Mouse (Mus musculus) hindbrain, embryonic 11.5 days (tissue): ENCODE results near the gene Rabl3. TPM values are rescaled to one million over a fixed set of nuclear protein-coding genes. Genes with fewer than 3 reads are reported as not detected.

Experiments used
- ATAC-seq: fragments of 200-750 bp; cut with Nextera tagmentation; 2 replicates; pipeline ENCODE4 v1.8.0; 2017; ENCODE audit warnings: mild to moderate bottlenecking, moderate TSS enrichment, moderate library complexity; ENCODE audit not compliant: low FRiP score
- DNase-seq: peaks from one replicate; pipeline ENCODE4 v3.0.0-alpha.2; 2015; ENCODE audit warnings: low spot score
- H3K27ac ChIP-seq: fragments of 300-500 bp; sonication (generic); 2 replicates; pipeline ENCODE4 v1.5.1; 2014; ENCODE audit warnings: mild to moderate bottlenecking, low read depth, low read length
- H3K27me3 ChIP-seq: fragments of 300-500 bp; sonication (generic); 2 replicates; pipeline ENCODE4 v1.6.1; 2014; ENCODE audit warnings: mild to moderate bottlenecking, low read length, moderate library complexity, mixed read lengths; ENCODE audit not compliant: control insufficient read depth, insufficient read depth
- H3K36me3 ChIP-seq: fragments of 300-500 bp; sonication (generic); 2 replicates; pipeline ENCODE4 v1.6.1; 2014; ENCODE audit warnings: mild to moderate bottlenecking, low read length, moderate library complexity, mixed read lengths; ENCODE audit not compliant: control insufficient read depth, insufficient read depth
- H3K4me1 ChIP-seq: fragments of 300-500 bp; sonication (generic); replicated peaks from 2 replicates; pipeline ENCODE4 v1.6.1; 2014; ENCODE audit warnings: low read length, mixed read lengths; ENCODE audit not compliant: control insufficient read depth, insufficient read depth
- H3K4me2 ChIP-seq: fragments of 300-500 bp; sonication (generic); replicated peaks from 2 replicates; pipeline ENCODE4 v1.6.1; 2014; ENCODE audit warnings: mild to moderate bottlenecking, low read depth, low read length
- H3K4me3 ChIP-seq: fragments of 300-500 bp; sonication (generic); 2 replicates; pipeline ENCODE4 v1.5.1; 2014; ENCODE audit warnings: low read depth, low read length
- H3K9ac ChIP-seq: fragments of 300-500 bp; sonication (generic); 2 replicates; pipeline ENCODE4 v1.6.1; 2014; ENCODE audit warnings: low read depth, low read length
- H3K9me3 ChIP-seq: fragments of 300-500 bp; sonication (generic); 2 replicates; pipeline ENCODE4 v1.6.1; 2016; ENCODE audit warnings: low read length; ENCODE audit not compliant: control insufficient read depth
- WGBS: fragments of 180-500 bp; shearing (Covaris S2); extraction: QIAGEN DNeasy Blood & Tissue Kit; methylation state at CpG from one replicate; pipeline ENCODE4 v1.1.7; 2014; 5-methylcytosine and 5-hydroxymethylcytosine counted together
- polyA plus RNA-seq: library from polyadenylated mRNA; unstranded; fragments of >200 nt; fragmentation: Nextera tagmentation; extraction: Ambion mirVana; gene quantifications from 2 replicates; pipeline ENCODE4 v1.2.1, GENCODE M21; 2014

Gene Rabl3
- polyA plus RNA-seq, 1 experiment from 2014 or later: 45.6 TPM

DNA sequence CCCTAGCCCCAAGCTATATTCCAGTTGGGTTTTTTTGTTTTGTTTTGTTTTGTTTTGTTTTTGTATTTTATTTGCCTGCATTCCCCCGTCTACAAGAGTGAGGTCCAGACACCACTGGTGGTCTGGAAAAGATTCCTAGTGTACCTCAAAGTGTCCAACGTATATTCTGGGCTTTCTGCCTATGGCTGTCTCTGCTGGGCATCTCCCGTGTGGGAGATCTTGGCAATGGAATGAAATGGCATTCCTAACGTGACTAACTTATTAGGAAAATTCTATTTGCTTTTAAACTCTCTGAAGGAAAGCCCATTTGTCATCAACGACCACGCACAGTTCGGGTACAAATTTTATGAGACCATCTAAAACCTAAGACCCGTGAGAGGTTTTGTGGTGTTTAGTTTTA lies 75.7 kb downstream of the Rabl3 start:
- H3K9me3 ChIP-seq: no peaks in the 10 kb centered on the region
- no peak for DNase-seq
- no peak overlapping the region for H3K4me3 ChIP-seq
- no peak overlapping the region for H3K9ac ChIP-seq
- no peak overlapping the region for H3K27ac ChIP-seq
- no peak for ATAC-seq
- no peaks in the 10 kb centered on the region for H3K4me1 ChIP-seq
- no peaks in the 10 kb centered on the region for H3K36me3 ChIP-seq
- H3K27me3 ChIP-seq: no peaks in the 10 kb centered on the region
- H3K4me2 ChIP-seq: no peak overlapping the region
- WGBS: 86% methylated on average over 8 of the region's 8 CpGs

DNA sequence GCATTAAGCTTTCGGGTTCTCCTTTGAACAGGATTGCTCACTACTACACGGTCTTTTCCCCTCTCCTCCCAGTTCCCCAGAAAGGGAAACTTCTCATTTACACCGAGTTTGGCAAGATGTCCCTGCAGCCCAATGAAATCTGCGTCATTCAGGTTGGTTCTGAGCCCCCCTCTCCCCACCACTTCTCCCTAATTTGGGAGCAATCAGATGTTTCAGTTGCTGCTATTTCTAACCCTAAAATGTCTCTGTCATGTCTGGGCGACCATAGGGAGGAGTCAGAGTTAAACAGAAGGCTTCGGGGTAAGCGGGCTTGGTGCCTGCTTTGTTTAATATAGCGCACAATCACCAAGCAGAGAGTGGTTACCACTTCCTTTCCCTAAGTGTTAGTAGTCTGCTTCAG lies 76.4 kb downstream of the Rabl3 start:
- H3K27me3 ChIP-seq: no peaks in the 10 kb centered on the region
- DNase-seq: no peak
- no peaks in the 10 kb centered on the region for H3K9me3 ChIP-seq
- H3K9ac ChIP-seq: no peak overlapping the region
- H3K36me3 ChIP-seq: no peaks in the 10 kb centered on the region
- no peaks in the 10 kb centered on the region for H3K4me1 ChIP-seq
- ATAC-seq: no peak
- no peak overlapping the region for H3K4me2 ChIP-seq
- no peak overlapping the region for H3K27ac ChIP-seq
- H3K4me3 ChIP-seq: no peak overlapping the region
- WGBS: 80% methylated on average over 8 of the region's 8 CpGs

DNA sequence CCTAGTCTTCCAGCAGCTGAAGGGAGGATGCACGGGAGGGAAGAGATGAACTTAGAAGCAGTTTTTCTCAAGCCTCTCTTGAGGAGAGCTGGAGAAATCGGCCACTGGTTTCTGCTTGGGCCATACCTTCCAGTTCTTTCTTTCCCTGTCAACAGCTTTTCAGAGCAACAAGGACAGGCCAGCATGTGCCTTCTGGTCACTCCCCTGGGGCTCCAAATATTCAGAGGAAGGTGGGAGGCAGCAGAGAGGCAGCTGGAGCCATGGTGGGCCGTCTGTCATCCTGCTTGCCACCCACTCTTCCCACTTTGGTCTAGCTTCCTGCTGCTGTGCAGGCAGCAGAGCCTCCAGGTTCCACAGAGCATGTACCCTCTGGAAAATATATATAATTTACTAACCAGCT lies 78.0 kb downstream of the Rabl3 start:
- no peak for ATAC-seq
- H3K27me3 ChIP-seq: no peaks in the 10 kb centered on the region
- H3K9ac ChIP-seq: no peak overlapping the region
- no peaks in the 10 kb centered on the region for H3K4me1 ChIP-seq
- no peak overlapping the region for H3K4me3 ChIP-seq
- H3K9me3 ChIP-seq: no peaks in the 10 kb centered on the region
- peak; percentile 29 for DNase-seq
- H3K36me3 ChIP-seq: no peaks in the 10 kb centered on the region
- 26% methylated on average over 3 of the region's 3 CpGs for WGBS
- H3K4me2 ChIP-seq: no peak overlapping the region
- H3K27ac ChIP-seq: no peak overlapping the region

Other genes starting within 250 kb of the Rabl3 start
- 3.8 and 7.8 TPM in 2 replicates for gene Stxbp5l, start 154.9 kb upstream of the Rabl3 start, polyA plus RNA-seq
- 50.5 and 50.8 TPM in 2 replicates for gene Gtf2e1, start 96 bp upstream of the Rabl3 start, polyA plus RNA-seq
- gene Hgd, start 40.3 kb downstream of the Rabl3 start, polyA plus RNA-seq: not detected in 2 replicates
- gene Ndufb4, start 114.6 kb downstream of the Rabl3 start, polyA plus RNA-seq: 54.0 and 60.0 TPM in 2 replicates
- 231 and 271 TPM in 2 replicates for gene Fstl1, start 237.0 kb downstream of the Rabl3 start, polyA plus RNA-seq